Mouse (Mus musculus) cerebellum, postnatal 4 days (tissue): ENCODE measurements around the gene Cttnbp2.

Source experiments
- DNase-seq, 2 experiments: peaks; one replicate each; pipeline ENCODE4 v3.0.0; 2022; ENCODE audit warnings: low spot score in 2 of 2, mixed read lengths in 1 of 2

Cttnbp2 gene

GRCm38 (mm10) chr6:18467777-18468176 lies 46.9 kb downstream of the Cttnbp2 start:
- no peak for DNase-seq

- DNase-seq, result no peak
Observed at GRCm38 (mm10) chr6:18466227-18466626, 48.4 kb downstream of the Cttnbp2 start.

- no peak for DNase-seq
Observed at GRCm38 (mm10) chr6:18465626-18466025, 49.0 kb downstream of the Cttnbp2 start.

GRCm38 (mm10) chr6:18459657-18460056 lies 55.0 kb downstream of the Cttnbp2 start:
- peak in 1 of 2 experiments; percentile 39 for DNase-seq

- DNase-seq, result no peak
Observed at GRCm38 (mm10) chr6:18450551-18451193, 64.0 kb downstream of the Cttnbp2 start.

GRCm38 (mm10) chr6:18448078-18448477 lies 66.6 kb downstream of the Cttnbp2 start:
- DNase-seq, result no peak

- DNase-seq, result no peak
Observed at GRCm38 (mm10) chr6:18446917-18447316, 67.7 kb downstream of the Cttnbp2 start.

GRCm38 (mm10) chr6:18446359-18446758 lies 68.3 kb downstream of the Cttnbp2 start:
- DNase-seq, result no peak

GRCm38 (mm10) chr6:18445747-18446146 lies 68.9 kb downstream of the Cttnbp2 start:
- DNase-seq, result peak in 1 of 2 experiments; percentile 66

- no peak for DNase-seq
Observed at GRCm38 (mm10) chr6:18442303-18442702, 72.3 kb downstream of the Cttnbp2 start.

- no peak for DNase-seq
Observed at GRCm38 (mm10) chr6:18440918-18441532, 73.6 kb downstream of the Cttnbp2 start.

GRCm38 (mm10) chr6:18436127-18436812 lies 78.4 kb downstream of the Cttnbp2 start:
- no peak for DNase-seq

GRCm38 (mm10) chr6:18434828-18435531 lies 79.7 kb downstream of the Cttnbp2 start:
- no peak for DNase-seq

- DNase-seq, result no peak
Observed at GRCm38 (mm10) chr6:18434355-18434754, 80.3 kb downstream of the Cttnbp2 start.

GRCm38 (mm10) chr6:18432362-18432761 lies 82.3 kb downstream of the Cttnbp2 start:
- no peak for DNase-seq

GRCm38 (mm10) chr6:18431891-18432290 lies 82.8 kb downstream of the Cttnbp2 start:
- no peak for DNase-seq

GRCm38 (mm10) chr6:18430062-18430461 lies 84.6 kb downstream of the Cttnbp2 start:
- DNase-seq, result no peak

GRCm38 (mm10) chr6:18424822-18425221 lies 89.8 kb downstream of the Cttnbp2 start:
- DNase-seq, result no peak

GRCm38 (mm10) chr6:18424367-18424766 lies 90.3 kb downstream of the Cttnbp2 start:
- DNase-seq, result no peak

GRCm38 (mm10) chr6:18423112-18423511 lies 91.5 kb downstream of the Cttnbp2 start:
- no peak for DNase-seq

- no peak for DNase-seq
Observed at GRCm38 (mm10) chr6:18421561-18421960, 93.1 kb downstream of the Cttnbp2 start.

- DNase-seq, result peak in 1 of 2 experiments; percentile 30
Observed at GRCm38 (mm10) chr6:18420660-18421059, 94.0 kb downstream of the Cttnbp2 start.
